Mouse (Mus musculus): ENCODE data around the gene Themis3.

GRCm38 (mm10) chr17:66510221-66510683 is 84.2 kb downstream of the Themis3 start:
- TF ChIP-seq POLR2A (IDR thresholded peaks at IDR 0.05; ENCODE audit: insufficient read length, low read depth) (no peak), MYOD1 (IDR thresholded peaks at IDR 0.05; ENCODE audit: control insufficient read depth in 1 of 3, insufficient read length in 2 of 3, low read depth in 2 of 3) (no peak)
